Mouse (Mus musculus) ES-Bruce4 (cell line): ENCODE measurements around the gene Rufy2.
"Not testable (repeated sequence)": the region's sequence is repeated elsewhere in the genome, so short reads cannot be mapped to it uniquely, and the experiment has no call there.

Source experiments
- CTCF ChIP-seq: IDR thresholded peaks from one replicate; pipeline ENCODE4 v1.8.1; 2011; ENCODE audit warnings: low read depth, low read length
- EP300 ChIP-seq: IDR thresholded peaks from 2 replicates; pipeline ENCODE4 v1.6.1; 2011; ENCODE audit warnings: low read depth, low read length; ENCODE audit not compliant: insufficient read depth
- POLR2A ChIP-seq: IDR thresholded peaks from one replicate; pipeline ENCODE4 v1.8.1; 2011; ENCODE audit warnings: low read length; ENCODE audit not compliant: insufficient read depth

GRCm38 (mm10) chr10:63054071-63054470 lies 74.0 kb downstream of the Rufy2 start:
- not testable (repeated sequence) for TF ChIP-seq POLR2A, CTCF, EP300
